In the genomic region with DNA sequence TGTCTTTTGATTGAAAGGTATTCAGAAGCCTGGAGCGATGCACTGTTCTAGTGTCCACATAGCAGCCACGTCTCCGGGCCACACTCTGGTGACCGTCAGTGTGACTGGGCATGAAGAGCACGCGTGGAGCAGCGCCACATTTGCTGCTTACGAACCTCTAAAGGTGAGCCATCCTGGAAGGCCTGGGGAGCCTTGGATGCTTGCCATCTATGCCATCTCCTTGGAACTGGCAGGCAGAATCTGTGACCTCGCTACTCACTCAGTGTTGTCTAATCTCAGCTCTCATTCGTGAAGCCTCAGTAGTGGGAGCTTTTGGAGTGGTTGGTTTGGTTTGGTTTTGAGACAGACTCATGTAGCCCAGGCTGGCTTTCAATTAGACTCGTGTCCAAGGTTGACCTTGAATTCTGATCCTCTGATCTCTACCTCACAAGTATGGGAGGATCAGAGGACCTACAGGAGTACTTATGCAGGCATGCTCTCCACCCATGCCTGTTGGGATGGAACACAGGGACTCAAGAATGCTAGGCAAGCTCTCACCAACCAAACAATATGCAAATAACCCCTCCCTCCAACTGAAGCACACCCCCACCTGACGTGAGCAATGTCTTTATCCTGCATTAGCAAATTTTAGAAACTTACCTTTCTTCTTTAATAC, we compare ENCODE assay signal across 12 mouse cellular contexts. TPM values are rescaled to one million over a fixed set of nuclear protein-coding genes. Genes with fewer than 3 reads are reported as not detected.
DNase-seq lines count a peak whose midpoint lies in the region.
"Had no signal": no experiment of that assay in that cellular context is flagged by ENCODE, and none has a peak within 500 bp of the region (broad histone marks: within the 10 kb centered on the region; RNA-seq: fewer than 3 reads in every experiment).

No protein-coding gene starts in this region.

- DNase-seq in cerebellum, postnatal 10 days, result peak; percentile 9 to 15
- no peak for DNase-seq in cerebellum, adult 8-10 months
- peak; percentile 74 for DNase-seq in R1 (ENCODE audit: low read depth, low spot score)
- peak; percentile 58 for DNase-seq in adrenal gland, postnatal 14 days
- DNase-seq in ovary, adult 18-20 months (ENCODE audit: low spot score), result no peak
- no peak for DNase-seq in right cerebral cortex, postnatal 14 days
- DNase-seq: cerebellum, adult 18-20 months; embryo, embryonic 11 days; gastrocnemius, postnatal 14 days; heart, adult 2 months; heart, postnatal 14 days; kidney, adult 11 months had no signal

RNA-seq across cellular contexts. Expression of a gene that starts 47.3 kb away (rescaled TPM):
- 0.37 and 0.45 TPM in 2 replicates for total RNA-seq in adrenal gland, postnatal 14 days (2021)

Comparison
In these comparisons a context has a peak if more than half of its experiments do, and no peak if none do; other contexts are left out.
1. DNase-seq: peak in cerebellum, postnatal 10 days (2 of 2), R1 (single experiment) and adrenal gland, postnatal 14 days (single experiment); none in cerebellum, adult 8-10 months (single experiment), ovary, adult 18-20 months (single experiment) and right cerebral cortex, postnatal 14 days (single experiment).